Mouse (Mus musculus): ENCODE results near the gene Vmn2r22. TPM values are rescaled to one million over a fixed set of nuclear protein-coding genes. Genes with fewer than 3 reads are reported as not detected.

Vmn2r22 gene
- polyA plus RNA-seq, 1 experiment from 2014 or later = not detected

Other genes with a start within 250 kb of the Vmn2r22 start
- not detected in 2 replicates for gene Vmn2r20, start 232.6 kb downstream of the Vmn2r22 start, polyA plus RNA-seq (2014; fragmentation: Nextera tagmentation; extraction: Ambion mirVana)
- not detected in 2 replicates for gene Vmn2r21, start 117.3 kb downstream of the Vmn2r22 start, polyA plus RNA-seq (2014; fragmentation: Nextera tagmentation; extraction: Ambion mirVana)
- not detected in 2 replicates for gene Vmn2r23, start 51.9 kb upstream of the Vmn2r22 start, polyA plus RNA-seq (2014; fragmentation: Nextera tagmentation; extraction: Ambion mirVana)
- not detected in 2 replicates for gene Vmn2r24, start 128.2 kb upstream of the Vmn2r22 start, polyA plus RNA-seq (2014; fragmentation: Nextera tagmentation; extraction: Ambion mirVana)
- gene Vmn2r25, start 202.7 kb upstream of the Vmn2r22 start, polyA plus RNA-seq (2014; fragmentation: Nextera tagmentation; extraction: Ambion mirVana) = not detected in 2 replicates